Comparison of ENCODE assay signal across 23 mouse cellular contexts in genomic region chr5:103302744-103303143, GRCm38 (mm10).
DNase-seq lines count a peak whose midpoint lies in the region; ATAC-seq and TF ChIP-seq lines count a peak whose summit lies in the region.
"Had no signal": no experiment of that assay in that cellular context is flagged by ENCODE, and none has a peak within 500 bp of the region (broad histone marks: within the 10 kb centered on the region; RNA-seq: fewer than 3 reads in every experiment).

No protein-coding gene starts in this region.

- H3K4me2 ChIP-seq in liver, embryonic 14.5 days (ENCODE audit: low read depth): no peak overlapping the region
- no peak overlapping the region for H3K4me2 ChIP-seq in liver, embryonic 11.5 days
- H3K4me2 ChIP-seq: embryonic facial prominence, embryonic 12.5 days; limb, embryonic 12.5 days; liver, embryonic 12.5 days; neural tube, embryonic 13.5 days had no signal

- 0 out of 2 replicates have a peak, but pooled peaks have one; percentile 5 for TF ChIP-seq CTCF in heart, adult 2 months (IDR thresholded peaks at IDR 0.05)
- peak; percentile 20; the same call in 1 of the 2 replicates for TF ChIP-seq CTCF in liver, embryonic 14.5 days (IDR thresholded peaks at IDR 0.05; ENCODE audit: low read depth)
- TF ChIP-seq CTCF in ES-Bruce4 (IDR thresholded peaks at IDR 0.05; ENCODE audit: low read depth, low read length): peak; percentile 56

- no peak for DNase-seq in heart, adult 2 months
- DNase-seq in heart, postnatal 36 days: no peak
- no peak for DNase-seq in liver, embryonic 14.5 days (ENCODE audit: low read depth in 3 of 3, low spot score in 3 of 3)
- no peak for DNase-seq in liver, embryonic 11.5 days (ENCODE audit: low spot score)
- peak; percentile 59 for DNase-seq in ZHBTc4 (ENCODE audit: low read depth, low spot score)
- DNase-seq in ovary, postnatal 10 days (ENCODE audit: low spot score): no peak
- DNase-seq in frontal cortex, postnatal 36 days (ENCODE audit: low spot score in 2 of 2): no peak
- DNase-seq: adrenal gland, adult 8-10 months; cerebellum, adult 18-20 months; cerebellum, postnatal 25 days; kidney, adult 18-20 months; kidney, postnatal 10 days; lung, adult 2 months; lung, postnatal 36 days; midbrain, embryonic 14.5 days had no signal

- WGBS in heart, adult 2 months: 86% methylated on average over 10 of the region's 10 CpGs
- 74% methylated on average over 10 of the region's 10 CpGs for WGBS in liver, embryonic 14.5 days (ENCODE audit: insufficient replicate concordance)
- WGBS in liver, embryonic 11.5 days: 84% methylated on average over 10 of the region's 10 CpGs

- no peak for TF ChIP-seq POLR2A in heart, adult 2 months (IDR thresholded peaks at IDR 0.05; ENCODE audit: insufficient read depth, low read depth, low read length)
- TF ChIP-seq POLR2A in ES-Bruce4 (IDR thresholded peaks at IDR 0.05; ENCODE audit: insufficient read depth, low read length): no peak

- H3K79me2 ChIP-seq in heart, adult 2 months (replicated peaks; ENCODE audit: control insufficient read depth, insufficient read depth, low read length): no peaks in the 10 kb centered on the region

- no peak overlapping the region for H3K9ac ChIP-seq in heart, adult 2 months (ENCODE audit: low read depth, low read length)
- H3K9ac ChIP-seq in liver, embryonic 14.5 days (replicated peaks): no peak overlapping the region
- no peak overlapping the region for H3K9ac ChIP-seq in liver, embryonic 11.5 days (ENCODE audit: low read depth, low read length)
- no peak overlapping the region for H3K9ac ChIP-seq in ES-Bruce4 (ENCODE audit: low read depth, poor library complexity, severe bottlenecking)
- H3K9ac ChIP-seq: embryonic facial prominence, embryonic 12.5 days; limb, embryonic 12.5 days; liver, embryonic 12.5 days; neural tube, embryonic 13.5 days had no signal

- intact Hi-C loops in heart, adult 2 months (cut with DNase I): no loop called here
- intact Hi-C loops in heart, postnatal 36 days (cut with DNase I): no loop called here

- H3K27ac ChIP-seq in heart, adult 2 months: no peak overlapping the region
- no peak overlapping the region for H3K27ac ChIP-seq in liver, embryonic 14.5 days
- H3K27ac ChIP-seq in liver, embryonic 11.5 days (ENCODE audit: low read depth, low read length): no peak overlapping the region
- H3K27ac ChIP-seq in ES-Bruce4 (ENCODE audit: insufficient read depth, low read length): no peak overlapping the region
- H3K27ac ChIP-seq: embryonic facial prominence, embryonic 12.5 days; heart, embryonic 10.5 days; limb, embryonic 12.5 days; liver, embryonic 12.5 days; neural tube, embryonic 13.5 days had no signal

- H3K27me3 ChIP-seq in heart, adult 2 months (ENCODE audit: control insufficient read depth, insufficient read depth, low read length): no peaks in the 10 kb centered on the region
- H3K27me3 ChIP-seq in liver, embryonic 14.5 days (ENCODE audit: control insufficient read depth, insufficient read depth, low read length): no peaks in the 10 kb centered on the region
- H3K27me3 ChIP-seq in liver, embryonic 11.5 days (replicated peaks; ENCODE audit: control insufficient read depth, insufficient read depth, low read length): no peaks in the 10 kb centered on the region
- H3K27me3 ChIP-seq in ES-Bruce4 (ENCODE audit: control insufficient read depth, insufficient read depth, low read length, poor library complexity, severe bottlenecking): no peaks in the 10 kb centered on the region
- H3K27me3 ChIP-seq: embryonic facial prominence, embryonic 12.5 days; limb, embryonic 12.5 days; liver, embryonic 12.5 days; neural tube, embryonic 13.5 days had no signal

- H3K9me3 ChIP-seq in liver, embryonic 14.5 days (ENCODE audit: control insufficient read depth, low read length): no peaks in the 10 kb centered on the region
- H3K9me3 ChIP-seq in liver, embryonic 11.5 days (ENCODE audit: control insufficient read depth, low read length): peaks cover 2% of the 10 kb centered on the region; the same call in 1 of the 2 replicates
- H3K9me3 ChIP-seq in ES-Bruce4 (replicated peaks; ENCODE audit: control insufficient read depth, insufficient read depth, low read length, poor library complexity, severe bottlenecking): no peaks in the 10 kb centered on the region
- H3K9me3 ChIP-seq: embryonic facial prominence, embryonic 12.5 days; heart, embryonic 10.5 days; limb, embryonic 12.5 days; liver, embryonic 12.5 days; neural tube, embryonic 13.5 days had no signal

- no peaks in the 10 kb centered on the region for H3K4me1 ChIP-seq in heart, adult 2 months (ENCODE audit: control insufficient read depth, insufficient read depth, low read length)
- H3K4me1 ChIP-seq in liver, embryonic 14.5 days (replicated peaks; ENCODE audit: control insufficient read depth in 2 of 2, insufficient read depth in 2 of 2, low read length in 1 of 2): no peaks in the 10 kb centered on the region
- no peaks in the 10 kb centered on the region for H3K4me1 ChIP-seq in liver, embryonic 11.5 days (replicated peaks; ENCODE audit: control insufficient read depth, insufficient read depth, low read length)
- no peaks in the 10 kb centered on the region for H3K4me1 ChIP-seq in ES-Bruce4 (ENCODE audit: control insufficient read depth, insufficient read depth, low read length)
- H3K4me1 ChIP-seq: embryonic facial prominence, embryonic 12.5 days; heart, embryonic 10.5 days; limb, embryonic 12.5 days; liver, embryonic 12.5 days; neural tube, embryonic 13.5 days had no signal

- H3K36me3 ChIP-seq in heart, adult 2 months (ENCODE audit: control insufficient read depth, insufficient read depth, low read length): no peaks in the 10 kb centered on the region
- H3K36me3 ChIP-seq in liver, embryonic 14.5 days (replicated peaks; ENCODE audit: control insufficient read depth, insufficient read depth, low read depth): no peaks in the 10 kb centered on the region
- no peaks in the 10 kb centered on the region for H3K36me3 ChIP-seq in liver, embryonic 11.5 days (ENCODE audit: control insufficient read depth, insufficient read depth, low read length)
- no peaks in the 10 kb centered on the region for H3K36me3 ChIP-seq in ES-Bruce4 (ENCODE audit: control insufficient read depth, insufficient read depth, low read length, poor library complexity, severe bottlenecking)
- H3K36me3 ChIP-seq: embryonic facial prominence, embryonic 12.5 days; heart, embryonic 10.5 days; limb, embryonic 12.5 days; liver, embryonic 12.5 days; neural tube, embryonic 13.5 days had no signal

- no peak for ATAC-seq in liver, embryonic 14.5 days (ENCODE audit: insufficient read depth)
- ATAC-seq in liver, embryonic 11.5 days (replicated peaks; ENCODE audit: low FRiP score): no peak
- ATAC-seq: activated CD4-positive, CD25-positive, alpha-beta regulatory T cell, adult 4 months; liver, embryonic 12.5 days had no signal

- H3K4me3 ChIP-seq in heart, adult 2 months: no peak overlapping the region
- H3K4me3 ChIP-seq in liver, embryonic 14.5 days (ENCODE audit: insufficient read depth in 1 of 2, low read depth in 2 of 2, low read length in 2 of 2): no peak overlapping the region
- no peak overlapping the region for H3K4me3 ChIP-seq in liver, embryonic 11.5 days (ENCODE audit: low read depth, low read length)
- H3K4me3 ChIP-seq in ES-Bruce4 (ENCODE audit: low read depth, low read length): no peak overlapping the region
- H3K4me3 ChIP-seq: embryonic facial prominence, embryonic 12.5 days; heart, embryonic 10.5 days; limb, embryonic 12.5 days; liver, embryonic 12.5 days; myocyte; neural tube, embryonic 13.5 days had no signal

- no peak for TF ChIP-seq EP300 in heart, adult 2 months (IDR thresholded peaks at IDR 0.05; ENCODE audit: insufficient read depth, low read depth, low read length)
- no peak for TF ChIP-seq EP300 in liver, embryonic 14.5 days (IDR thresholded peaks at IDR 0.05; ENCODE audit: low read depth)
- TF ChIP-seq EP300 in ES-Bruce4 (IDR thresholded peaks at IDR 0.05; ENCODE audit: insufficient read depth, low read depth, low read length): no peak

Comparison
In these comparisons a context has a peak if more than half of its experiments do, and no peak if none do; other contexts are left out.
1. CTCF ChIP-seq: peak in every context shown above with its lines; median percentile 56 in ES-Bruce4; 20 in liver, embryonic 14.5 days; 5 in heart, adult 2 months.